Mouse (Mus musculus): ENCODE results near the gene Mbtps1. TPM values are rescaled to one million over a fixed set of nuclear protein-coding genes. Genes with fewer than 3 reads are reported as not detected.
A peak's percentile ranks its signal among the peaks of the same experiment; 100 is the strongest.

Mbtps1 gene
- 10 to 100 TPM; 61.0 to 64.3 TPM for total RNA-seq (2021)
- long read RNA-seq, experiment 1, full-length matches to known transcripts, result 74 of 105 reads
- long read RNA-seq, experiment 1, partial matches to known transcripts, result 9 of 105 reads
- long read RNA-seq, experiment 1, other reads (novel, unspliced or antisense), result 22 of 105 reads
- long read RNA-seq, experiment 2, full-length matches to known transcripts, result 40 of 63 reads
- long read RNA-seq, experiment 2, partial matches to known transcripts, result 10 of 63 reads
- long read RNA-seq, experiment 2, other reads (novel, unspliced or antisense), result 13 of 63 reads

DNA sequence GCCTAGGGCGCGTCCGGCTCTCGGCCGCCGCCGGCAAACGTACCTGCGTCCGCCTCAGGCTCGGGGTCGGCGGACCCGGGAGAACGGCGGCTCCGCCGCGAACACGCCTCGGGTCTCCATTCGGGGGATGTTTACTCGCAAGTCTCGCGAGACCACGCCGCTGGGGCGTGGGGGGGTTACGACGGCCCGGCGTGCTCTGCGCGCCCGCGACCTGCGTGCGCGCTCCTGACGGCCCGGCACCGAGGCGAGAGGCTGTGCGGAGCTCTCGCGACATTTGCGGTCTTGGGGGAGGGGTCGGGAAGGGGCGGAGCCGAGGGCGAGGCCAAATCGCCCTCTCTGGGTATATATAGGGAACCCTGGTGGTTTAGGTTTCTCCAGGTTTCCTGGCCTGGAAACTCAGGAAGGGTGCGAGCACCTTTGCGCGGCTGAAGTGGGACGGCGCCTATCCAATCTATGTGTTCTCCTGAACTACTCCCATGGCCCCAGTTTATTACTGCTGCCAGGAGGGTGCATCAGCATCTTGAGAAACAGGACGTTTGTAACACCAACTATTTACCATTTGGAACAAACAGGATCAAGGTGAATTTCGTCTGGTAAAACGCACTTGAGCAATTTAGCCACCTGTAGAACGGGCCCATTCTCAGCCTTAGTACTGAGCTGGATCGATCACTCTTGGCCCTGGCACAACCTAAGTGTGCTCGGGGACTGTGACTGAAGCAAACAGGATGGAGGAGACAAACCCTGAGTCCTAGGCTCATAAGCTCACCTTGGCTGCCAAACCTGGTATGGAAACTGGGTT is at the start of gene Mbtps1:
TSS of gene Mbtps1 (minus strand) at position 133 of the 799 bp plus-strand sequence.
- Histone ChIP-seq H3K27ac (peak within 1 kb of the TSS; percentile 96), H3K4me3 (peak within 1 kb of the TSS; percentile 86)
- no peak; the same call in 1 of the 2 replicates for TF ChIP-seq CTCF (IDR thresholded peaks at IDR 0.05)
- intact Hi-C loops (cut with DNase I), result loop anchor here (1.0 kb wide), 2 partner anchors 15 to 46 kb away; partner anchors contain the start of gene Taf1c
- DNase-seq (ENCODE audit: extremely low spot score in 1 of 2, low spot score in 2 of 2), result peak; percentile 97 to 98

DNA sequence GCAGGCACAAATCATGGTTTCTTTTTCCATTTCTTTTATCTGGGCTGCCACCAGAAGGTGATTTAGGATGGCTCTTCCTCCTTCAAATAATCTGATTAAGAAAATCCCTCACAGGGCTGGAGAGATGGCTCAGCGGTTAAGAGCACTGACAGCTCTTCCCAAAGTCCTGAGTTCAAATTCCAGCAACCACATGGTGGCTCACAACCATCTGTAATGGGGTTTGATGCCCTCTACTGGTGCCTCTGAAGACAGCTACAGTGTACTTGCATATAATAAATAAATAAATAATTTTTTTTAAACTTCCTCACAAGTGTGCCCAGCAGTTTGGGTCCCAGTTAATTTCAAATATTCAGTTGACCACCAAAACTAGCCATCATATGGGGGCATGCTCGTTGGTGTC is 47.7 kb upstream of the Mbtps1 start:
- Histone ChIP-seq H3K27ac (no peak overlapping the region), H3K4me3 (no peak overlapping the region)
- peak; percentile 40 for TF ChIP-seq CTCF (IDR thresholded peaks at IDR 0.05)
- no peak for DNase-seq (ENCODE audit: extremely low spot score in 1 of 2, low spot score in 2 of 2)
- intact Hi-C loops (cut with DNase I), result loop anchor here (5.0 kb wide), 1 partner anchor 71 kb away; no protein-coding TSS in a partner anchor

DNA sequence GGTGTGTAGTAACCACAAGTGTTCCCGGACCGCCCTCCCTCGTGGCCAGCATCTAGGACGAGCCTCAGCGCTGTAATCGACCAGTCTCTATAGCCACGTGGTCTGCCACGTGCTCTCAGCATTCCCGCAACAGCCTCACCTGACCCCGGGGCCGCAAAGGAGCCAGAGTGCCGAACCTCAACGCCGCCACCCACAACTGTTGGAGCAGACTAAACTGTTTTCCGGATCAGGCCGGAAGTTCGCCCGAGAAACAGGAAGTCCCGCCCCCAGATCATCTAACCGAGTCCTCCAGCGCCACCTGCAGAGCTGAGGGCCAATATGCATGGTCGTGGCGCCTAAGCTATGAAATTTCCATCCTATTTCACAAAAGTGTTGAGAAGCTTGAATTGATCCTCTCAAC is 46.5 kb upstream of the Mbtps1 start, which contains the start of gene Taf1c:
TSS of gene Taf1c (minus strand) at position 227 of the 400 bp plus-strand sequence.
- TF ChIP-seq CTCF (IDR thresholded peaks at IDR 0.05), result peak; percentile 86
- Histone ChIP-seq H3K27ac (peak within 1 kb of the TSS; percentile 68; the same call in 1 of the 2 replicates), H3K4me3 (peak within 1 kb of the TSS; percentile 75)
- DNase-seq (ENCODE audit: extremely low spot score in 1 of 2, low spot score in 2 of 2), result peak; percentile 87 to 92
- intact Hi-C loops (cut with DNase I), result loop anchor here (1.0 to 5.0 kb wide), 4 partner anchors 30 to 158 kb away; partner anchors contain the start of genes Dnaaf1, Hsdl1, Mbtps1 and Necab2

DNA sequence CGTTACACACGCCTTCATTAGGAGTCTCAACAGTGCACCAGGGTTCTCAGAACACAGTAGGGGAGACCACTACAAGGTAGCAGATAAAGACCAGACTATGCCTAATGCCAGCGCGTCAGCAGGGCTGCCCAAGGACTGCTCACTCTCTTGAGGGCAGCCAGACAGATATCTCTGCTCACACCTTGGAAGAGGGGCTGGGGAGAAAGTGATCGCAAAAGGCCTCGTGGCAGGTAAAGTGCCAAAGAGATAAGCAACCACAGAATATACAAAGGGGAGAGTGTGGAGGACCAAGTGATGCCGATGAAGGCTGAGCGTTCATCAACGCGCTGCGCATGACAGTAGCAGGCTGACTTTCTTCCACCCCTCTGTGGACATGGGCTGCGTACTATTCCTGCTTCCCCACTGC is 45.9 kb upstream of the Mbtps1 start:
- intact Hi-C loops (cut with DNase I), result loop anchor here (1.0 to 2.0 kb wide), 2 partner anchors 29 to 158 kb away; partner anchors contain the start of genes Dnaaf1, Hsdl1 and Necab2
- H3K27ac ChIP-seq, result peak overlapping the region; percentile 68; the same call in 1 of the 2 replicates

DNA sequence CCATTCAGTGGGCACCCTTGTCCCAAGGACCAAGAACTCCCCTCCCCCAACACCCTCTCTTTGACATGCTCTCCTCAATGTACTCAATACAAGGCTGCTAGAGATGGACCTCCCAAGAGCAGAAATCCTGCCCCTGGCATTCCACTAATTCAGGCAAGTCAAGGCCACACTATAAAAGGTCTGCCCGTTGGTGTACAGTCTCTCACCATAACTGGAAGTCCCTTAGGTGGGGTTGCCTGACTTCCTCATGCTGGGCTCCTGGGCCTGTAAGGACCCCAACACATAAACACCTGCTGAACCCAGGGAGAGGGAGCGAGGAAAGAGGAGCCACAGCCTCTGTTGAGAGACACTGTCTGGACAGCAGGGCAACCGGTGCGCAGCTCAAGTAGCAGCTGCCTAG is 45.2 kb upstream of the Mbtps1 start:
- Histone ChIP-seq H3K4me3 (no peak overlapping the region; the same call in 1 of the 2 replicates), H3K27ac (no peak overlapping the region)
- DNase-seq (ENCODE audit: extremely low spot score in 1 of 2, low spot score in 2 of 2), result no peak
- intact Hi-C loops (cut with DNase I), result loop anchor here (1.0 to 2.0 kb wide), 2 partner anchors 28 to 157 kb away; partner anchors contain the start of genes Dnaaf1, Hsdl1 and Necab2
- no peak for TF ChIP-seq CTCF (IDR thresholded peaks at IDR 0.05)

More for the DNA sequence above, 45.9 kb upstream of the Mbtps1 start:
- H3K4me3 ChIP-seq, result peak overlapping the region; percentile 75
- TF ChIP-seq CTCF (IDR thresholded peaks at IDR 0.05), result no peak
- no peak for DNase-seq (ENCODE audit: extremely low spot score in 1 of 2, low spot score in 2 of 2)

DNA sequence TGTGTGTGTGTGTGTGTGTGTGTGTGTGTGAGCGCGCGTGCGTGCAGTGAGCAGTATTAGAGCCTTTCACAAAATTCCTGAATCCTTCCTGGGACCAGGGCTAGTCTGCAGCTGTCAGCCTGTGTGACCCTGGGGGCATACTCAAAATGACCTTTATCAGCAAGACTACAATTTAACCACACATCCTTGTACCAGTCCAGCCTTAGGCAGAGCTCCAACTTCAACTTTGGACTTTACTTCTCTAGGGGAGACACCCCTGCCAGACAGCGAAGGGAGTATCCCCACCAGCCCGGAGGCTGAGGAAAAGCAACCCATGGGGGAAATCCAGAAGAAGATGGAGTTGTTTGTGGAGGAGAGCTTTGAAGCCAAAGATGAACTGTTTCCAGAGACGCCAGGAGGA is 32.9 kb upstream of the Mbtps1 start:
- no peak for DNase-seq (ENCODE audit: extremely low spot score in 1 of 2, low spot score in 2 of 2)
- H3K27ac ChIP-seq, result no peak overlapping the region
- H3K4me3 ChIP-seq, result no peak overlapping the region
- intact Hi-C loops (cut with DNase I), result no loop called here
- no peak for TF ChIP-seq CTCF (IDR thresholded peaks at IDR 0.05)

DNA sequence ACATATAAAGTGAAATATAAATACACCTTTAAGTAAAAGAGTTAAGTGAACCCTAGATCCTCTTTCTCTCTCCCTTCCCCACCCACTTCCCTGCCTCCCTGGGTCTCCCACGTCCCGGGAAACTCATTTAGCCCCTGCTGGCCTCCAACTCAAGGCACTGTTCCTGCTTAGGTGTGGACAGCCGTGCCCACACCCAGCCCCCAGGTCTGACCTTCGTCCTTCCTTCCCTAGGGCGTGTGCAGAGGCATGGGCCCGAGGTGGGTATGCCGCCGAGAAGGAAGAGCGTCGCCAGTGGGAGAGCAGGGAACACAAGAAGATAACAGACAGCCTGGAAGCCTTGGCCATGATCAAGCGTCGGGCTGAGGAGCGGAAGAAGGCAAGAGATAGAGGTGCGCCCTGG is 31.8 kb upstream of the Mbtps1 start:
- no peak overlapping the region for H3K4me3 ChIP-seq
- intact Hi-C loops (cut with DNase I), result no loop called here
- DNase-seq (ENCODE audit: extremely low spot score in 1 of 2, low spot score in 2 of 2), result no peak
- no peak for TF ChIP-seq CTCF (IDR thresholded peaks at IDR 0.05)
- no peak overlapping the region for H3K27ac ChIP-seq

DNA sequence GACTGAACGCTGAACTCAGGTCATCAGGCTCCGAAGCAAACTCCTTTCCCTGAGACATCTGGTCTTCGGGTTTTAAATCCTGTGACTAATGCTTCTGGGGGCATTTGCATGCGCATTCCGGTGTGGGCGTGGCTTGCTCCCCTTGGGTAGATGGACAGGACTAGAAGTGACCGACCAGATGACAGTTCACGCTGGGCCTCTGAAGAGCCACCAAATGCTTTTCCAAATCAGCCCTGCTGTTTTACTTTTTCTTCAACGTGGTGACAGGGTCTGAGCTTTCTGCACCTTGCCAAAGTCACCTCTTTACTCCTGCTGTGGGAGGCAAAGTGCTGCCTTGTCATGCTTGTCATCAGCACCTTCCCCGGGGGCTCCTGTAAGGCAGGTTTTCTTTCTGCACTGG is 30.3 kb upstream of the Mbtps1 start:
- TF ChIP-seq CTCF (IDR thresholded peaks at IDR 0.05), result no peak
- Histone ChIP-seq H3K4me3 (no peak overlapping the region), H3K27ac (no peak overlapping the region)
- DNase-seq (ENCODE audit: extremely low spot score in 1 of 2, low spot score in 2 of 2), result no peak
- intact Hi-C loops (cut with DNase I), result no loop called here

DNA sequence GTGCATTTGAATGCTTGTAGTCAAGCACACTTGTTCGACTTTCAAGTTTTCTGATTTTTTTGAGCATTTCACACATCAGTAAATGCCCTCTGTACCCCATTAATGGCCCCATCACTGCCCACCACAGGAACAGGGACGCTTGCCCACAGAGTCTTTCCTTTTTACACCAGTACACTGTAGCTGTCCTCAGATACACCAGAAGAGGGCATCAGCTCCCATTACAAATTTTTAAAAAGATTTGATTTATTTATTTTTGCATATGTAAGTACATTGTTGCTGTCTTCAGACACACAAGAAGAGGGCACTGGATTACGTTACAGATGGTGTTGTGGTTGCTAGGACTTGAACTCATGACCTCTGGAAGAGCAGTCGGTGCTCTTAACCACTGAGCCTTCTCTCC is 29.8 kb upstream of the Mbtps1 start:
- no peak overlapping the region for H3K4me3 ChIP-seq
- TF ChIP-seq CTCF (IDR thresholded peaks at IDR 0.05), result peak; percentile 38
- no peak for DNase-seq (ENCODE audit: extremely low spot score in 1 of 2, low spot score in 2 of 2)
- H3K27ac ChIP-seq, result no peak overlapping the region
- intact Hi-C loops (cut with DNase I), result no loop called here

DNA sequence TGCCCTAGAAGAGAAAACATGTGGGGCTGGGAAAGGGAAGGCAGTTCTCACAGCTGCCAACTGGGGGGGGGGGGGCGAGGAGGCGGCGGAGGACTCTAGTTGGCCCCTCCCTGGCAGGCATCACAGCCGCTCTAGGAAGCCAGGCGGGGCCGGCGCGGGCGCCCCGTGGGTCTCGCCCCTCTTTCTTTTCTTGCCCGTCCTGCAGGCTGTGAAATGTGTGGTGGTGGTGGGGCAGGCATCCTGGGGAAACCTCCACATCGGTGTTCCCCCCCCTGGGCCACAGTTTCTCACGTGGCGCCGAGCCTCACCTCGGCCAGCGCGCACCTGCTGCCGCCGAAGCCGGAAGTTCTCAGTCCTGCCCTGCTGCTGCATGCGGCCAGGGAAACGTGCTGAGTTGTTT is 27.4 kb upstream of the Mbtps1 start:
- intact Hi-C loops (cut with DNase I), result no loop called here
- TF ChIP-seq CTCF (IDR thresholded peaks at IDR 0.05), result no peak
- Histone ChIP-seq H3K4me3 (no peak overlapping the region), H3K27ac (no peak overlapping the region)
- no peak for DNase-seq (ENCODE audit: extremely low spot score in 1 of 2, low spot score in 2 of 2)

DNA sequence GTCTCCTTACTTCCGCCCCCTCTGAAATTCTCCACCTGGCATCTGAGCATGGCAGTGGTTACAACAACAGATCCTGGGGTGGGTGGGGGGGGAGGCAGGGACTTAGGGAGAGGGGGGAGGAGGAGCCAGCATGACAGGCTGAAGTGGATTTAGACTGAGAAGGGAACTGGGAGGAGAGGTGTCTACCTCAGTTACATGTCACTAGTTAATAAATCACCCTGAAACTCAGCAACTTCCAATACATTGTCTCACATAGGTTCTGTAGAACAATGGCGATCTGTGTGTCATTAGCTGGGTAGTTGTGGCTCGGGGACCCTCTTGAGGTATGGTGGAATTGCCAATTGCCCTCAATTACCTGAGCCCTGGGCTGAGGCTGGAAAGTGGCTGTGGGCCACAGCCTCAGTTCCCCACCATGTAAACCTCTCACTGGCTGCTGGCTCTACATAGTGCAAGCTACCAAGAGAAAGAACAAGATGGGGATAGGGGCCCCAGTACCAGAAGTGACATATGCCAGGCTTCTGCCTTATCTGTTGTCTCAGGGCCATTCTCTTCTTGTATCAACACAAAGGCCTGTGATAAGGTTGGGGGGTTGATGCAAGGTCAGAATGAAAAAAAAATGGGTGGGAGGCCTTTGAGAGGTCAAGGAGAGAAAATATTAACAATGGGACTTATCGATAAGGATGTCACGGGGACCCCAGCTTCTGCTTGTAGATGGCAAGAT is 22.1 kb upstream of the Mbtps1 start:
- Histone ChIP-seq H3K27ac (no peak overlapping the region), H3K4me3 (no peak overlapping the region)
- intact Hi-C loops (cut with DNase I), result no loop called here
- no peak for TF ChIP-seq CTCF (IDR thresholded peaks at IDR 0.05)
- no peak for DNase-seq (ENCODE audit: extremely low spot score in 1 of 2, low spot score in 2 of 2)

Measured in left cerebral cortex, adult 2 months (tissue).